Mouse (Mus musculus): ENCODE data around the gene St6galnac5.

St6galnac5 gene

GRCm38 (mm10) chr3:152928287-152928975 lies 53.6 kb downstream of the St6galnac5 start:
- POLR2A ChIA-PET, result interaction anchor here in 3 of 4 experiments (0.6 to 2.7 kb wide), 11 partner anchors 9 to 662 kb away, joined by 3 to 10 read pairs (median 3); partner anchors contain the start of gene Nexn (in 1 of the 3)
- CTCF ChIA-PET, result interaction anchor here in 1 of 4 experiments (1.4 kb wide), 1 partner anchor 669 kb away, joined by 3 read pairs; no protein-coding TSS in a partner anchor

GRCm38 (mm10) chr3:152926166-152926565 lies 55.9 kb downstream of the St6galnac5 start:
- ChIA-PET POLR2A (interaction anchor here in 1 of 4 experiments (0.6 kb wide), 1 partner anchor 279 kb away, joined by 3 read pairs; no protein-coding TSS in a partner anchor), CTCF (interaction anchor here in 1 of 4 experiments (0.6 kb wide), 1 partner anchor 143 kb away, joined by 3 read pairs; no protein-coding TSS in a partner anchor)

GRCm38 (mm10) chr3:152925364-152925763 lies 56.7 kb downstream of the St6galnac5 start:
- ChIA-PET POLR2A (interaction anchor here in 1 of 4 experiments (0.6 kb wide), 1 partner anchor 278 kb away, joined by 3 read pairs; no protein-coding TSS in a partner anchor), CTCF (no interaction called here)

- ChIA-PET CTCF (interaction anchor here in 1 of 4 experiments (0.7 kb wide), 1 partner anchor 37 kb away, joined by 3 read pairs; no protein-coding TSS in a partner anchor), POLR2A (no interaction called here)
Observed at GRCm38 (mm10) chr3:152923530-152923929, 58.5 kb downstream of the St6galnac5 start.

GRCm38 (mm10) chr3:152920365-152920764 lies 61.7 kb downstream of the St6galnac5 start:
- ChIA-PET CTCF (no interaction called here), POLR2A (no interaction called here)

GRCm38 (mm10) chr3:152919101-152919500 lies 62.9 kb downstream of the St6galnac5 start:
- CTCF ChIA-PET, result interaction anchor here in 2 of 4 experiments (0.9 to 1.2 kb wide), 3 partner anchors 39 to 156 kb away, joined by 3 read pairs; no protein-coding TSS in a partner anchor
- POLR2A ChIA-PET, result interaction anchor here in 2 of 4 experiments (0.6 to 2.4 kb wide), 3 partner anchors 10 to 185 kb away, joined by 3 to 10 read pairs (median 3); no protein-coding TSS in a partner anchor

- POLR2A ChIA-PET, result interaction anchor here in 1 of 4 experiments (2.4 kb wide), 1 partner anchor 11 kb away, joined by 10 read pairs; no protein-coding TSS in a partner anchor
- CTCF ChIA-PET, result interaction anchor here in 1 of 4 experiments (1.1 kb wide), 1 partner anchor 40 kb away, joined by 3 read pairs; no protein-coding TSS in a partner anchor
Observed at GRCm38 (mm10) chr3:152917579-152917978, 64.5 kb downstream of the St6galnac5 start.

- ChIA-PET CTCF (no interaction called here), POLR2A (no interaction called here)
Observed at GRCm38 (mm10) chr3:152914376-152914775, 67.7 kb downstream of the St6galnac5 start.

- CTCF ChIA-PET, result no interaction called here
- POLR2A ChIA-PET, result no interaction called here
Observed at GRCm38 (mm10) chr3:152913625-152914024, 68.4 kb downstream of the St6galnac5 start.

- POLR2A ChIA-PET, result no interaction called here
- CTCF ChIA-PET, result no interaction called here
Observed at GRCm38 (mm10) chr3:152913150-152913549, 68.9 kb downstream of the St6galnac5 start.

GRCm38 (mm10) chr3:152912216-152913101 lies 69.6 kb downstream of the St6galnac5 start:
- ChIA-PET POLR2A (interaction anchor here in 2 of 4 experiments (0.6 to 0.7 kb wide), 2 partner anchors 16 to 326 kb away, joined by 3 to 4 read pairs; no protein-coding TSS in a partner anchor), CTCF (no interaction called here)

GRCm38 (mm10) chr3:152911578-152911977 lies 70.5 kb downstream of the St6galnac5 start:
- POLR2A ChIA-PET, result interaction anchor here in 1 of 4 experiments (0.6 kb wide), 1 partner anchor 17 kb away, joined by 3 read pairs; no protein-coding TSS in a partner anchor
- CTCF ChIA-PET, result interaction anchor here in 1 of 4 experiments (0.6 kb wide), 1 partner anchor 396 kb away, joined by 5 read pairs; no protein-coding TSS in a partner anchor

GRCm38 (mm10) chr3:152907683-152908082 lies 74.4 kb downstream of the St6galnac5 start:
- CTCF ChIA-PET, result no interaction called here
- POLR2A ChIA-PET, result no interaction called here

GRCm38 (mm10) chr3:152907087-152907486 lies 75.0 kb downstream of the St6galnac5 start:
- ChIA-PET POLR2A (no interaction called here), CTCF (interaction anchor here in 1 of 4 experiments (1.5 kb wide), 1 partner anchor 51 kb away, joined by 3 read pairs; no protein-coding TSS in a partner anchor)

- POLR2A ChIA-PET, result no interaction called here
- CTCF ChIA-PET, result interaction anchor here in 1 of 4 experiments (1.5 kb wide), 1 partner anchor 52 kb away, joined by 3 read pairs; no protein-coding TSS in a partner anchor
Observed at GRCm38 (mm10) chr3:152905800-152906199, 76.2 kb downstream of the St6galnac5 start.

GRCm38 (mm10) chr3:152905026-152905425 lies 77.0 kb downstream of the St6galnac5 start:
- ChIA-PET CTCF (no interaction called here), POLR2A (no interaction called here)

GRCm38 (mm10) chr3:152898906-152899305 lies 83.1 kb downstream of the St6galnac5 start:
- CTCF ChIA-PET, result no interaction called here
- POLR2A ChIA-PET, result no interaction called here

GRCm38 (mm10) chr3:152897196-152897595 lies 84.8 kb downstream of the St6galnac5 start:
- POLR2A ChIA-PET, result interaction anchor here in 1 of 4 experiments (0.5 kb wide), 1 partner anchor 370 kb away, joined by 3 read pairs; no protein-coding TSS in a partner anchor

GRCm38 (mm10) chr3:152896111-152896510 lies 85.9 kb downstream of the St6galnac5 start:
- ChIA-PET CTCF (no interaction called here), POLR2A (interaction anchor here in 1 of 4 experiments (0.6 kb wide), 1 partner anchor 20 kb away, joined by 5 read pairs; no protein-coding TSS in a partner anchor)

More at GRCm38 (mm10) chr3:152897196-152897595, 84.8 kb downstream of the St6galnac5 start:
- CTCF ChIA-PET, result no interaction called here
